Mouse (Mus musculus): ENCODE data around the gene Zeb2. TPM values are rescaled to one million over a fixed set of nuclear protein-coding genes. Genes with fewer than 3 reads are reported as not detected.

Gene Zeb2
- polyA plus RNA-seq, 1 experiment: 0.54 TPM

DNA sequence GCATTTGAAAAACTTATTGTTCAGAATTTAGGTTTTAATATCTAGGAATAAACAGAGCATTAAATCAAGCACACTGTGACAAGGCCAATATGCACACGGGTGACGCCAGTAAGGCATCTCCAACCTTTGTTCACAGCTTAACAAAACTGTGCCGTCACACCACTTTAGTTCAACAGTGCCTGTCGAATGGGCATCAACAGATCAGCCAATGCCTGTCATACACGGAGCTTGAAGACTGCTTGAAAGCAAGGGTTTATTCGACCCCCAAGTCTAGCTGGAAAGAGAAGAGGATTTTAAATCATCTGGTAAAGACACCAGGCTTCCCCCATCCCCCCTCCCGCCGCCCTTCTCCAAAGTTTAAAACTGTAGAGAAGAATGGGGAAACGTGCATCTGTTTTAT, 21.4 kb downstream of the Zeb2 start:
- H3K4me3 ChIP-seq (replicated peaks): no peak overlapping the region
- H3K9me3 ChIP-seq (ENCODE audit: control insufficient read depth, low read length): no peaks in the 10 kb centered on the region
- TF ChIP-seq TAL1 (IDR thresholded peaks at IDR 0.05; ENCODE audit: low read length): no peak
- no peak for TF ChIP-seq GATA1 (IDR thresholded peaks at IDR 0.05; ENCODE audit: low read length)
- H3K27me3 ChIP-seq (ENCODE audit: control insufficient read depth): no peaks in the 10 kb centered on the region
- H3K36me3 ChIP-seq (ENCODE audit: control insufficient read depth): peaks cover 74% of the 10 kb centered on the region
- H3K4me1 ChIP-seq (ENCODE audit: control insufficient read depth): peaks cover 37% of the 10 kb centered on the region

- peaks cover 77% of the 10 kb centered on the region for H3K36me3 ChIP-seq (ENCODE audit: control insufficient read depth)
Measured at GRCm38 (mm10) chr2:45094371-45094967, 22.7 kb downstream of the Zeb2 start.

GRCm38 (mm10) chr2:45093479-45093878, 23.7 kb downstream of the Zeb2 start:
- no peaks in the 10 kb centered on the region for H3K27me3 ChIP-seq (ENCODE audit: control insufficient read depth)
- peaks cover 81% of the 10 kb centered on the region for H3K36me3 ChIP-seq (ENCODE audit: control insufficient read depth)
- TF ChIP-seq GATA1 (IDR thresholded peaks at IDR 0.05; ENCODE audit: low read length) (no peak), TAL1 (IDR thresholded peaks at IDR 0.05; ENCODE audit: low read length) (no peak)
- H3K9me3 ChIP-seq (ENCODE audit: control insufficient read depth, low read length): no peaks in the 10 kb centered on the region
- H3K4me1 ChIP-seq (ENCODE audit: control insufficient read depth): peaks cover 34% of the 10 kb centered on the region
- H3K4me3 ChIP-seq (replicated peaks): no peak overlapping the region

More at GRCm38 (mm10) chr2:45094371-45094967, 22.7 kb downstream of the Zeb2 start:
- Histone ChIP-seq H3K4me1 (ENCODE audit: control insufficient read depth) (peaks cover 34% of the 10 kb centered on the region), H3K27me3 (ENCODE audit: control insufficient read depth) (no peaks in the 10 kb centered on the region), H3K4me3 (replicated peaks) (no peak overlapping the region), H3K9me3 (ENCODE audit: control insufficient read depth, low read length) (no peaks in the 10 kb centered on the region)
- TF ChIP-seq GATA1 (IDR thresholded peaks at IDR 0.05; ENCODE audit: low read length): no peak
- TF ChIP-seq TAL1 (IDR thresholded peaks at IDR 0.05; ENCODE audit: low read length): no peak

DNA sequence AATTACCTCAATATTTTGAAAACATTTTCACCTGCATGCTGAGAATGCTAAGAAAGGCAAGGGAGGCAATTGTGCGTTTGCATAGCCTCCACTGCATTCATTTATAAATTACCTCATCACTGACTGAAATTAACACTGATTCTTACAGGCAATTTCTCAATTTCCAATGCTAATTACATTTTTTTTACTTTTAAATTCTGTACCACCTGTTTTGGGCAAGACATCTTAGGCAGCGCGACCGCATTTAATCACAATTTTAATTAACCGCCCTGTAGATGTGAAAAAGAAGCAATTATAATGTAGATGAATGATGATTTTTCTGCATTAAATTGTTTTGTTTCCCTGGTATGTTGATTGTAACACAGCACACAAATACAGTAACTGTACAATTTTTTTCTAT, 24.5 kb downstream of the Zeb2 start:
- Histone ChIP-seq H3K36me3 (ENCODE audit: control insufficient read depth) (peaks cover 78% of the 10 kb centered on the region), H3K27me3 (ENCODE audit: control insufficient read depth) (no peaks in the 10 kb centered on the region), H3K9me3 (ENCODE audit: control insufficient read depth, low read length) (no peaks in the 10 kb centered on the region), H3K4me3 (replicated peaks) (no peak overlapping the region), H3K4me1 (ENCODE audit: control insufficient read depth) (peaks cover 32% of the 10 kb centered on the region)
- TF ChIP-seq GATA1 (IDR thresholded peaks at IDR 0.05; ENCODE audit: low read length) (no peak), TAL1 (IDR thresholded peaks at IDR 0.05; ENCODE audit: low read length) (no peak)

DNA sequence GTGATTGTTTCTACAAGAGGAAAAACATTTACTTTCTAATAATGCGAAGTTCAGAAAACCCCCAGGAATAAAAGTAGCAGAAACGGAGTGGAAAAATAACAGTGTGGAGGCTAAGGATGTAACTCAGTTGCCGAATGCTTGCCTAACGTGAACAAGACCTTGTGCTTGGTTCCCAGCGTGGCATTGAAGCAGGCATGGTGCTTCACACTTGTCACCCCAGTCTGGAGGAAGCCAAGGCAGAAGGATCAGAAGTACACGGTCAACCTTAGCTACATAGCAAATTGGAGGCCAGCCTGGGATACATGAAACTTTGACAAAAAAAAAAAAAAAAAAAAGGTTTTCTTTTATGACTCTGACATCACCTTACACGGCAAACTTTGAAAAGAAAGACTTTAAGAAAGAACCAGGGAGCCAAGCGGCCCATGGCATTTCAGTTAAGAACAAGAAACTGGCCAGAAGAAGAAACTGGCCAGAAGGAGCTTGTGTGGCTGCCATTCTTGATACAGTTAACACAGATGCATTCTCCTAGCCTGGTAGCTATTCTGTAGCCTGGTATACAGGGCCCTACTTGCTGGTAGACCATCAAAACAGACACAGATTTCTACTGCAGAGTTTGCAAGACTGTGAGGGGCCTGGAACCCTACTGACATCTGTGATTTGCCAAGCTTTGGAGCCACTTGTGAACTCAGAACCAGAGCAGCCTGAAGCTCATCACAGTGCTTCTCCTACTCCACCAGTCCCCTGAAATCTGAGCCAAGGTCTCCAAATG, 26.5 kb downstream of the Zeb2 start:
- H3K4me1 ChIP-seq (ENCODE audit: control insufficient read depth): peaks cover 30% of the 10 kb centered on the region
- peaks cover 70% of the 10 kb centered on the region for H3K36me3 ChIP-seq (ENCODE audit: control insufficient read depth)
- no peak overlapping the region for H3K4me3 ChIP-seq (replicated peaks)
- H3K9me3 ChIP-seq (ENCODE audit: control insufficient read depth, low read length): no peaks in the 10 kb centered on the region
- TF ChIP-seq TAL1 (IDR thresholded peaks at IDR 0.05; ENCODE audit: low read length) (no peak), GATA1 (IDR thresholded peaks at IDR 0.05; ENCODE audit: low read length) (no peak)
- no peaks in the 10 kb centered on the region for H3K27me3 ChIP-seq (ENCODE audit: control insufficient read depth)

- Histone ChIP-seq H3K36me3 (ENCODE audit: control insufficient read depth) (peaks cover 68% of the 10 kb centered on the region), H3K9me3 (ENCODE audit: control insufficient read depth, low read length) (no peaks in the 10 kb centered on the region), H3K4me3 (replicated peaks) (no peak overlapping the region), H3K27me3 (ENCODE audit: control insufficient read depth) (no peaks in the 10 kb centered on the region), H3K4me1 (ENCODE audit: control insufficient read depth) (peaks cover 32% of the 10 kb centered on the region)
- no peak for TF ChIP-seq TAL1 (IDR thresholded peaks at IDR 0.05; ENCODE audit: low read length)
- TF ChIP-seq GATA1 (IDR thresholded peaks at IDR 0.05; ENCODE audit: low read length): no peak
Measured at GRCm38 (mm10) chr2:45089251-45089530, 28.0 kb downstream of the Zeb2 start.

DNA sequence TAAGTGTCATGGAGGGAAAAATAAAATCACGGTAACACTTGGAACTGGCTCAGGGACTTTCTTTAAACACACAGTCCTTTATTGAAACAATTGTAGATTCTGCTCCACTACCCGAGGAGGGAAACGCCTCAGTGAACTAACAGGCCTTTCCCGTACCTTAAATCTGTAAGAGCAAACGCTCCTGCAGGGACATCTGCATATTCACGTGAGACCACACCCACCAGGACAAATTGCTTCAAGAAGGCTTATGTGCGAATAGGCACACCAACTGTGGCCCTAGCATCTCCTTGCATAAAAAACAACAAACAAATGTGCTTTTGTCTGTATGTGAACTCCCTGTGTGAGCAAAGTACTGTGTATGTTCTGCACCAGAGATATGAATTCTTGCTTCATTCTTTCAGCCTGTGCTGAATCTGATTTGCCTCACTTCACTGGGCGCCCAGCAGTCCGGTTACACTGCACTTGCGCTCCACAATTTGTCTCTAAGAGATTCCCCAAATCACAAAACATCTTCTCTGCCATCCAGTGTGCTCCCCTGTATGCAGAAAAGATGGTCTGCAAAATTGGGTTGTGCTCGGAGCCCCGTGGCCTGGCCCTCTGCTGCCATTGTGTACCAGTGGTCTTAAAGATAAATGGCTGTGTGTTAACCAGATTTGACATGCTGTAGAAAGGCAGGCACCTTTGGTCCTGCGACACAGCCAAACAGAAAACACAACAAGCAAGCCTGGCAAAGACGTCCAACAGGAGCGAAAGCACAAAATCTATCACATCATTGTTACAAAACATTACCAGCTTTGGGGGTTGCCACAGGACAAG, 28.6 kb downstream of the Zeb2 start:
- no peaks in the 10 kb centered on the region for H3K9me3 ChIP-seq (ENCODE audit: control insufficient read depth, low read length)
- no peaks in the 10 kb centered on the region for H3K27me3 ChIP-seq (ENCODE audit: control insufficient read depth)
- H3K36me3 ChIP-seq (ENCODE audit: control insufficient read depth): peaks cover 66% of the 10 kb centered on the region
- no peak overlapping the region for H3K4me3 ChIP-seq (replicated peaks)
- peaks cover 30% of the 10 kb centered on the region for H3K4me1 ChIP-seq (ENCODE audit: control insufficient read depth)
- TF ChIP-seq TAL1 (IDR thresholded peaks at IDR 0.05; ENCODE audit: low read length) (no peak), GATA1 (IDR thresholded peaks at IDR 0.05; ENCODE audit: low read length) (no peak)

DNA sequence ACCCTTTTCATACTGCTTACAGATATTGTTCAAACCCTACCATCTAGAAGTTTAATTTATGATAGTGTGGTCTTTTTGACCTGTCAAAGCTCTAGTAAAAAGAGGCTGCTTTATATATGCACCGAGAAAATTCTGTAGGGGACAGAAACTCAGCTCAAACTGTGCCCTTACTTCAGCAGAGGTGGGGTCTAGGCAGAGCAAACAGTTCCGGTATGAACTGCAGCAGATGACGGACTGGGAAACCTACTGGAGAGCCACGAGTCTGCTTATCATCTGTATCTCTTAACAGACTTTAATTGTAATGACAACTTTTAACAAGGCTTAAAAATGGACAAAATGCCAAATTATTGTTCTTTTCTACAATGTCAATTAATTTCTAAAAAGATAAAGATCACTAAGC, 30.0 kb downstream of the Zeb2 start:
- Histone ChIP-seq H3K4me1 (ENCODE audit: control insufficient read depth) (peaks cover 38% of the 10 kb centered on the region), H3K9me3 (ENCODE audit: control insufficient read depth, low read length) (no peaks in the 10 kb centered on the region), H3K27me3 (ENCODE audit: control insufficient read depth) (no peaks in the 10 kb centered on the region), H3K36me3 (ENCODE audit: control insufficient read depth) (peaks cover 59% of the 10 kb centered on the region), H3K4me3 (replicated peaks) (no peak overlapping the region)
- TF ChIP-seq TAL1 (IDR thresholded peaks at IDR 0.05; ENCODE audit: low read length) (no peak), GATA1 (IDR thresholded peaks at IDR 0.05; ENCODE audit: low read length) (no peak)

GRCm38 (mm10) chr2:45085653-45086052, 31.5 kb downstream of the Zeb2 start:
- Histone ChIP-seq H3K9me3 (ENCODE audit: control insufficient read depth, low read length) (no peaks in the 10 kb centered on the region), H3K36me3 (ENCODE audit: control insufficient read depth) (peaks cover 54% of the 10 kb centered on the region), H3K4me3 (replicated peaks) (no peak overlapping the region), H3K27me3 (ENCODE audit: control insufficient read depth) (no peaks in the 10 kb centered on the region), H3K4me1 (ENCODE audit: control insufficient read depth) (peaks cover 47% of the 10 kb centered on the region)
- no peak for TF ChIP-seq GATA1 (IDR thresholded peaks at IDR 0.05; ENCODE audit: low read length)
- TF ChIP-seq TAL1 (IDR thresholded peaks at IDR 0.05; ENCODE audit: low read length): no peak
